9 mouse cellular contexts compared by ENCODE assay signal in the genomic region with DNA sequence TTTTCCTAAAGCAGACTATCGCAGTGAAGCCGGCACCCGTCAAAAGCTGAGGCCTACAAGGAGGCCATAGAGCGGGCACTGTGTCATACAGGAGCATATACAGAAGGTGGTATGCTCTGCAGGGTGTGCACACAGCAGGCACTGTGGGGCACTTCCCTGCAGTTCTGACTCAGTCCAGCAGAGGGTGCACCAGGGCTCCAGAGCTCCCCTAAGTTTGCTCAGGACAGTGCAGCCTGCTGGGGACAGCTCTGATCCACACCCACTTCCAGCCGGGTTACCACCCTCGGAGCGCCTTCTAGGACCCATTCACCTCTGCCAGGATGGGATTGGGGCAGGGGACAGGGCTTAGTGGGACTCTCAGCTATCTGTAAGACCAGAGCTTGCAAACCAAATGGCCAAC. TPM values are rescaled to one million over a fixed set of nuclear protein-coding genes. Genes with fewer than 3 reads are reported as not detected.
DNase-seq lines count a peak whose midpoint lies in the region; ATAC-seq and TF ChIP-seq lines count a peak whose summit lies in the region.
"Had no signal": no experiment of that assay in that cellular context is flagged by ENCODE, and none has a peak within 500 bp of the region (broad histone marks: within the 10 kb centered on the region; RNA-seq: fewer than 3 reads in every experiment).

No protein-coding gene starts in this region.

- peaks cover 20 to 26% of the 10 kb centered on the region in 2 experiments for H3K4me1 ChIP-seq in MEL (ENCODE audit: control insufficient read depth in 1 of 2, insufficient read depth in 2 of 2, low read length in 2 of 2)
- H3K4me1 ChIP-seq in forebrain, embryonic 16.5 days (replicated peaks; ENCODE audit: control insufficient read depth, insufficient read depth, low read length), result peaks cover 5% of the 10 kb centered on the region; the same call in 1 of the 2 replicates
- H3K4me1 ChIP-seq in lung, postnatal 0 days (ENCODE audit: insufficient read depth, low read depth, low read length), result peaks cover 6% of the 10 kb centered on the region; the same call in 1 of the 2 replicates

- H3K9ac ChIP-seq in MEL (ENCODE audit: control insufficient read depth, low read depth, low read length, poor library complexity, severe bottlenecking), result no peak overlapping the region
- no peak overlapping the region for H3K9ac ChIP-seq in forebrain, embryonic 16.5 days (replicated peaks; ENCODE audit: low read depth, low read length)
- H3K9ac ChIP-seq in lung, postnatal 0 days (replicated peaks; ENCODE audit: low read depth), result no peak overlapping the region

- TF ChIP-seq POLR2A in MEL (IDR thresholded peaks at IDR 0.05; ENCODE audit: control insufficient read depth in 1 of 2, insufficient read depth in 1 of 2, low read depth in 1 of 2, low read length in 2 of 2, poor library complexity in 1 of 2), result no peak

- H3K27ac ChIP-seq in MEL (ENCODE audit: control insufficient read depth, low read depth, low read length), result no peak overlapping the region
- no peak overlapping the region for H3K27ac ChIP-seq in forebrain, embryonic 16.5 days (ENCODE audit: low read length)
- no peak overlapping the region for H3K27ac ChIP-seq in layer of hippocampus, adult 2 months
- H3K27ac ChIP-seq in lung, postnatal 0 days (ENCODE audit: low read length), result no peak overlapping the region
- H3K27ac ChIP-seq: macrophage had no signal

- peak; percentile 94 to 97 (median 95) for TF ChIP-seq CTCF in MEL (IDR thresholded peaks at IDR 0.05 in 2 of 3, conservative IDR thresholded peaks at IDR 0.05 in 1 of 3; ENCODE audit: control insufficient read depth in 1 of 3, insufficient read depth in 1 of 3, low read depth in 2 of 3, low read length in 3 of 3, poor library complexity in 1 of 3, severe bottlenecking in 1 of 3)
- peak; percentile 99 for TF ChIP-seq CTCF in layer of hippocampus, adult 2 months (conservative IDR thresholded peaks at IDR 0.05)
- TF ChIP-seq CTCF in lung, postnatal 0 days (IDR thresholded peaks at IDR 0.05), result peak; percentile 97

- ATAC-seq in forebrain, embryonic 16.5 days, result peak; percentile 82
- peak; percentile 82 for ATAC-seq in lung, postnatal 0 days

- DNase-seq in MEL (ENCODE audit: low read depth, low spot score), result peak; percentile 91
- peak; percentile 86 to 92 for DNase-seq in cerebellum, adult 18-20 months
- peak; percentile 95 for DNase-seq in heart, postnatal 4 days
- peak; percentile 77 to 92 for DNase-seq in layer of hippocampus, adult 2 months (ENCODE audit: low spot score in 2 of 2)
- DNase-seq in lung, postnatal 0 days (ENCODE audit: low spot score), result peak; percentile 87
- DNase-seq in ovary, postnatal 14 days (ENCODE audit: low spot score), result peak; percentile 91
- DNase-seq in thymus, postnatal 14 days, result peak; percentile 88

- H3K4me2 ChIP-seq in forebrain, embryonic 16.5 days (ENCODE audit: low read length), result no peak overlapping the region
- no peak overlapping the region for H3K4me2 ChIP-seq in lung, postnatal 0 days (replicated peaks; ENCODE audit: low read depth, low read length)

- peaks cover 0 to 16% of the 10 kb centered on the region in 2 experiments; a peak in 2 of 4 replicates for H3K36me3 ChIP-seq in MEL (ENCODE audit: control insufficient read depth in 1 of 2, insufficient read depth in 2 of 2, low read length in 2 of 2)
- H3K36me3 ChIP-seq in forebrain, embryonic 16.5 days (ENCODE audit: control insufficient read depth, insufficient read depth), result no peaks in the 10 kb centered on the region
- H3K36me3 ChIP-seq in lung, postnatal 0 days (ENCODE audit: insufficient read depth, low read length), result no peaks in the 10 kb centered on the region

- H3K27me3 ChIP-seq in MEL (ENCODE audit: control insufficient read depth in 1 of 2, insufficient read depth in 2 of 2, low read length in 2 of 2), result no peaks in the 10 kb centered on the region
- peaks cover 64% of the 10 kb centered on the region for H3K27me3 ChIP-seq in forebrain, embryonic 16.5 days (replicated peaks; ENCODE audit: control insufficient read depth, insufficient read depth, low read length)
- H3K27me3 ChIP-seq in lung, postnatal 0 days (replicated peaks; ENCODE audit: insufficient read depth, low read length), result peaks cover 26% of the 10 kb centered on the region

- no peaks in the 10 kb centered on the region; the same call in 1 of the 2 replicates for H3K79me2 ChIP-seq in MEL (ENCODE audit: control insufficient read depth, insufficient read depth, low read length, poor library complexity)

- WGBS in forebrain, embryonic 16.5 days, result 1% methylated on average over 7 of the region's 7 CpGs
- WGBS in lung, postnatal 0 days, result 4% methylated on average over 7 of the region's 7 CpGs

- no peaks in the 10 kb centered on the region for H3K9me3 ChIP-seq in MEL (replicated peaks; ENCODE audit: insufficient read depth, low read length)
- no peaks in the 10 kb centered on the region for H3K9me3 ChIP-seq in forebrain, embryonic 16.5 days (ENCODE audit: control insufficient read depth, low read length)
- no peaks in the 10 kb centered on the region for H3K9me3 ChIP-seq in lung, postnatal 0 days (ENCODE audit: low read length)

- peak; percentile 52 for TF ChIP-seq RAD21 in MEL (IDR thresholded peaks at IDR 0.05; ENCODE audit: low read depth, low read length)

- no peak for TF ChIP-seq EP300 in MEL (IDR thresholded peaks at IDR 0.05; ENCODE audit: low read depth in 1 of 2, low read length in 2 of 2)
- TF ChIP-seq EP300 in lung, postnatal 0 days (IDR thresholded peaks at IDR 0.05), result no peak

- no peak overlapping the region for H3K4me3 ChIP-seq in MEL (ENCODE audit: control insufficient read depth in 1 of 2, insufficient read depth in 1 of 2, low read depth in 2 of 2, low read length in 2 of 2)
- H3K4me3 ChIP-seq in forebrain, embryonic 16.5 days (replicated peaks; ENCODE audit: low read length), result no peak overlapping the region
- no peak overlapping the region for H3K4me3 ChIP-seq in layer of hippocampus, adult 2 months
- H3K4me3 ChIP-seq in lung, postnatal 0 days (ENCODE audit: low read depth, low read length), result no peak overlapping the region

TF ChIP-seq in MEL, 35 proteins besides CTCF, POLR2A, EP300 and RAD21 (continues in another document):
- TF ChIP-seq TBP (IDR thresholded peaks at IDR 0.05; ENCODE audit: low read depth, low read length) (no peak), ETS1 (IDR thresholded peaks at IDR 0.05; ENCODE audit: low read depth, low read length) (no peak), NELFE (IDR thresholded peaks at IDR 0.05; ENCODE audit: low read depth, low read length) (no peak), POLR2AphosphoS5 (IDR thresholded peaks at IDR 0.05; ENCODE audit: borderline replicate concordance, low read depth, low read length) (no peak), RCOR1 (IDR thresholded peaks at IDR 0.05; ENCODE audit: low read depth, low read length) (no peak), KAT2A (conservative IDR thresholded peaks at IDR 0.05; ENCODE audit: low read depth, low read length) (no peak), MYB (IDR thresholded peaks at IDR 0.05; ENCODE audit: low read depth, low read length) (no peak), NRF1 (IDR thresholded peaks at IDR 0.05; ENCODE audit: insufficient read depth, low read depth, low read length, poor library complexity, severe bottlenecking) (no peak), ZC3H11A (IDR thresholded peaks at IDR 0.05; ENCODE audit: low read depth, low read length) (peak; percentile 39)

RNA-seq across cellular contexts. Expression of gene Adamtsl5, which starts 2.1 kb away (rescaled TPM):
- 2.4 and 3.9 TPM in 2 replicates for total RNA-seq in MEL (2012; rRNA removed)
- 10 to 100 TPM in 1 of 2 experiments, not detected in 1; 16.5 TPM for polyA plus RNA-seq in MEL (2012; ENCODE audit: insufficient read depth in 1 of 2, insufficient read length in 2 of 2, low read depth in 1 of 2, low replicate concordance in 2 of 2, missing spikeins in 1 of 2)
- polyA plus RNA-seq in forebrain, embryonic 16.5 days (2015; fragmentation: Nextera tagmentation; extraction: Ambion mirVana), result 0.51 and 0.66 TPM in 2 replicates
- total RNA-seq in heart, postnatal 4 days (2021), result 10 to 100 TPM; 32.8 to 34.2 TPM
- total RNA-seq in layer of hippocampus, adult 2 months (2021), result 1 to 10 TPM; 4.7 to 7.2 TPM
- polyA plus RNA-seq in lung, postnatal 0 days (2015; fragmentation: Nextera tagmentation; extraction: Ambion mirVana), result 6.4 and 7.3 TPM in 2 replicates

RNA-seq across cellular contexts. Expression of gene Plk5, which starts 6.0 kb away (rescaled TPM):
- 0.19 TPM in 1 of 2 replicates, not detected in the other for total RNA-seq in MEL (2012; rRNA removed)
- polyA plus RNA-seq in MEL (2012; ENCODE audit: insufficient read depth in 1 of 2, insufficient read length in 2 of 2, low read depth in 1 of 2, low replicate concordance in 2 of 2, missing spikeins in 1 of 2), result under 1 TPM in 1 of 2 experiments, not detected in 1; 0.19 TPM
- 2.2 and 4.5 TPM in 2 replicates for polyA plus RNA-seq in forebrain, embryonic 16.5 days (2015; fragmentation: Nextera tagmentation; extraction: Ambion mirVana)
- not detected for total RNA-seq in heart, postnatal 4 days (2021)
- 10 to 100 TPM; 33.4 to 36.6 TPM for total RNA-seq in layer of hippocampus, adult 2 months (2021)
- 1.00 and 1.0 TPM in 2 replicates for polyA plus RNA-seq in lung, postnatal 0 days (2015; fragmentation: Nextera tagmentation; extraction: Ambion mirVana)
- polyA plus RNA-seq: macrophage had no signal

RNA-seq across cellular contexts. Expression of gene Reep6, which starts 20.5 kb away (rescaled TPM):
- total RNA-seq in MEL (2012; rRNA removed), result 3.1 and 3.2 TPM in 2 replicates
- polyA plus RNA-seq in MEL (2012; ENCODE audit: insufficient read depth in 1 of 2, insufficient read length in 2 of 2, low read depth in 1 of 2, low replicate concordance in 2 of 2, missing spikeins in 1 of 2), result 10 to 100 TPM in 1 of 2 experiments, not detected in 1; 27.9 TPM
- 2.2 and 3.2 TPM in 2 replicates for polyA plus RNA-seq in forebrain, embryonic 16.5 days (2015; fragmentation: Nextera tagmentation; extraction: Ambion mirVana)
- 1 to 10 TPM; 1.6 to 1.8 TPM for total RNA-seq in heart, postnatal 4 days (2021)
- total RNA-seq in layer of hippocampus, adult 2 months (2021), result 10 to 100 TPM in 1 of 2 experiments, 1 to 10 TPM in 1; 9.6 to 11.0 TPM
- polyA plus RNA-seq in lung, postnatal 0 days (2015; fragmentation: Nextera tagmentation; extraction: Ambion mirVana), result 15.4 and 17.6 TPM in 2 replicates

RNA-seq across cellular contexts. Expression of gene Pcsk4, which starts 21.0 kb away (rescaled TPM):
- total RNA-seq in MEL (2012; rRNA removed), result 6.1 and 6.5 TPM in 2 replicates
- 10 to 100 TPM in 1 of 2 experiments, not detected in 1; 23.1 TPM for polyA plus RNA-seq in MEL (2012; ENCODE audit: insufficient read depth in 1 of 2, insufficient read length in 2 of 2, low read depth in 1 of 2, low replicate concordance in 2 of 2, missing spikeins in 1 of 2)
- 3.1 and 3.9 TPM in 2 replicates for polyA plus RNA-seq in forebrain, embryonic 16.5 days (2015; fragmentation: Nextera tagmentation; extraction: Ambion mirVana)
- 1 to 10 TPM; 1.3 to 2.0 TPM for total RNA-seq in heart, postnatal 4 days (2021)
- total RNA-seq in layer of hippocampus, adult 2 months (2021), result 1 to 10 TPM; 2.8 to 3.2 TPM
- 3.4 and 3.7 TPM in 2 replicates for polyA plus RNA-seq in lung, postnatal 0 days (2015; fragmentation: Nextera tagmentation; extraction: Ambion mirVana)

RNA-seq across cellular contexts. Expression of gene 2310011J03Rik, which starts 30.0 kb away (rescaled TPM):
- total RNA-seq in MEL (2012; rRNA removed), result 68.9 and 81.5 TPM in 2 replicates
- polyA plus RNA-seq in MEL (2012; ENCODE audit: insufficient read depth in 1 of 2, insufficient read length in 2 of 2, low read depth in 1 of 2, low replicate concordance in 2 of 2, missing spikeins in 1 of 2), result 10 to 100 TPM in 1 of 2 experiments, not detected in 1; 65.7 TPM
- polyA plus RNA-seq in forebrain, embryonic 16.5 days (2015; fragmentation: Nextera tagmentation; extraction: Ambion mirVana), result 32.5 and 34.2 TPM in 2 replicates
- 10 to 100 TPM; 16.9 TPM for total RNA-seq in heart, postnatal 4 days (2021)
- total RNA-seq in layer of hippocampus, adult 2 months (2021), result 10 to 100 TPM; 23.5 to 25.7 TPM
- polyA plus RNA-seq in lung, postnatal 0 days (2015; fragmentation: Nextera tagmentation; extraction: Ambion mirVana), result 58.4 and 64.8 TPM in 2 replicates

Comparison
In these comparisons a context has a peak if more than half of its experiments do, and no peak if none do; other contexts are left out.
1. RNA of gene Plk5, which starts 6.0 kb away (total RNA-seq): 33.4 to 36.6 TPM in layer of hippocampus, adult 2 months; 0.19 TPM in MEL and not detected in heart, postnatal 4 days; every median in the first group is over 10 times any median in the second.
2. Peak in every context shown above with its lines, with median percentiles within 50 percentile points of each other: DNase-seq and CTCF ChIP-seq.